Mouse (Mus musculus): Measurements from ENCODE around the gene Tmcc3.

Tmcc3 gene

DNA sequence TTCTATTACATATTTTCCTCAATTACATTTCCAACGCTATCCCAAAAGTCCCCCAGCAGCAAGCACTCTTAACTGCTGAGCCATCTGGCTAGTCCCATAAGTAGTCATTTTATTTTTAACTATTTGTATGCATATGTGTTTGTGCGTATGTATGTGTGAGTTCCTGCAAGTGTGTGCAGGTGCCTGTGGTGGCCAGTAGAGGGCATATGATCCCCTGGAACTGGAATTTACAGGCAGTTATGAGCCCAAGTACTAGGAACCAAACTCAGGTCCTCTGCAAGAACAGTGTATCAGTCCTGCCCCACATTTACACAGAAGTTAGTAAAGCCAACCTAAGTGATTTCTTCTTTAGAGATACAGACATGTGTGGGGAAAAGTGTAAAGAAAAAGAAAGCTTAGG, 68.3 kb downstream of the Tmcc3 start:
- no peak for TF ChIP-seq GATA4 (IDR thresholded peaks at IDR 0.05; ENCODE audit: insufficient replicate concordance, low read length)

DNA sequence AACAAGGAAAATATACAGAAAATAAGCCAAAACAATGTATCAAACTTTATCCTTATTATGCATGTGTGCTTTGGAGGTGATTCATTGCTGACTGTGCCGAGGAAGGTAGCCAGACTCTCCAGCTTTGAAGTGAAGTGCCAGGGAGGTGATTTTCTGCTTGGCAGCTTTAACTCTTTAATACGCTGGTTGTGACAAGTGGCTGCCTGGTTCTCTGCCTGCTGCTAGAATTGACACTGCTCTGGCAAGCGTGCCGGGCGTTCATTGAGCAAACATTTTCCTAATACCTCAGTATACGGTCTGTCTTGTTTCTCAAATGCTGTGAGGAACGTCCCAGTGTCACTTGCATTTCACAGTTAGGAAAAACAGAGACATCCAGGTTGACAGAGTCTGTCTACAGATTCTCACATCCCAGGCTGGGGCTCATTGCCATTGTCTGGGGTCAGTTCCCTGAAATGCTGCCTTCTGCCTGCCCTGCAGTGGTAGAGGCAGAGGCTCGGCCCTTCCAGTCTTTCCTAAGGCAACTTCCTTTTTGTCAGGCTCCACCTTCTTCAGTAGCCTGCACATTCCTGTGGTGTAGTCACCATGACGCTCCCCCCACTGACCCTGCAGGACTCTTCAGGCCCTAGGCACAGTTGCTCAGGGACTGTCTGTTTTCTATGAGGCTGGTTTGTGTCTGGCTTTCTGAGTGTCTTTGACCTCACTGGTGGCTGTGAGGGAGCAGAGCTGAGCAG, 69.1 kb downstream of the Tmcc3 start:
- TF ChIP-seq GATA4 (IDR thresholded peaks at IDR 0.05; ENCODE audit: insufficient replicate concordance, low read length), result no peak

GRCm38 (mm10) chr10:94381393-94381740, 69.6 kb downstream of the Tmcc3 start:
- no peak for TF ChIP-seq GATA4 (IDR thresholded peaks at IDR 0.05; ENCODE audit: insufficient replicate concordance, low read length)

DNA sequence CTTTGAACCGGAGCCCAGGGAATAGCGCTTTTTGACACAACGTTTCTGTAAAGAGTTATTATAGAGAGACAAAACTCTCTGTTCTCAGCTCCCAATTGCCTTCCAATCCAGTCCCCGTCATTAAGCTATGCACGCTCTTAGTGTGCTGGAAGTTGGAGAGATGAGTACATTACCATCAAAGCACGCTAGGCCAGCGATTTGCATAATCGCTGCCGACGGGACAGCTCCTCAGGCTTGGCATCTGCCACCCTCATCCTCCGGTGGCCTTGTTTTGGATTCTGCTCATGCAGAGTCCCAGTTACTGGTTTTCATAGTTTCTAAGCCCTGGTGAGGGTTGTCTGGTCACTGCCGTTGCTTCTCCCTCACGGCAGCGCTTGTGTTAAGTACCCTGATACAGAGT, 70.9 kb downstream of the Tmcc3 start:
- TF ChIP-seq GATA4 (IDR thresholded peaks at IDR 0.05; ENCODE audit: insufficient replicate concordance, low read length), result no peak

DNA sequence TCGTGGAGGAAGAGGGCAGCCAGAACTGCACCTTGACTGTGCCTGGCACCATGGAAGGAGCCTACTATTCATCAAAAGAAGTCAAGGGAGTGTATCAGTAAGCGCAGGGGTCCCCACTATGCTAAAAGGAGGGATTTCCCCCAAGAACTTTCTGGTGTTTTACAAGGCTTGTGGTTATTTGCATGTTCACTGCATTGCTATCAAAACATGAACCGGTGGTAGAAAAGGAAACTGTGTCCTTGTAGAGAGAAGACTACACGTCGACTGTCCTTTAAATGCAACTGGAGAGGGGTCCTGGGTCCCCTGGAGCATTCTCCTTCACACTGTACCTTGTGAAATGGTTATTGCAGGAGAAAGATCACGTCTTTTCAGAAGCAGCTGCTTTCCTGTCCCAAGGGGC, 71.8 kb downstream of the Tmcc3 start:
- no peak for TF ChIP-seq GATA4 (IDR thresholded peaks at IDR 0.05; ENCODE audit: insufficient replicate concordance, low read length)

GRCm38 (mm10) chr10:94389219-94389618, 77.5 kb downstream of the Tmcc3 start:
- no peak for TF ChIP-seq GATA4 (IDR thresholded peaks at IDR 0.05; ENCODE audit: insufficient replicate concordance, low read length)

GRCm38 (mm10) chr10:94391049-94391448, 79.3 kb downstream of the Tmcc3 start:
- no peak for TF ChIP-seq GATA4 (IDR thresholded peaks at IDR 0.05; ENCODE audit: insufficient replicate concordance, low read length)

- TF ChIP-seq GATA4 (IDR thresholded peaks at IDR 0.05; ENCODE audit: insufficient replicate concordance, low read length), result no peak
These were observed 82.5 kb downstream of the Tmcc3 start for GRCm38 (mm10) chr10:94394286-94394685.

GRCm38 (mm10) chr10:94397833-94398596, 86.3 kb downstream of the Tmcc3 start:
- TF ChIP-seq GATA4 (IDR thresholded peaks at IDR 0.05; ENCODE audit: insufficient replicate concordance, low read length), result no peak

GRCm38 (mm10) chr10:94400895-94401294, 89.1 kb downstream of the Tmcc3 start:
- no peak for TF ChIP-seq GATA4 (IDR thresholded peaks at IDR 0.05; ENCODE audit: insufficient replicate concordance, low read length)

GRCm38 (mm10) chr10:94405456-94405855, 93.7 kb downstream of the Tmcc3 start:
- TF ChIP-seq GATA4 (IDR thresholded peaks at IDR 0.05; ENCODE audit: insufficient replicate concordance, low read length), result peak; percentile 61; the same call in 1 of the 2 replicates

- no peak for TF ChIP-seq GATA4 (IDR thresholded peaks at IDR 0.05; ENCODE audit: insufficient replicate concordance, low read length)
These were observed 95.1 kb downstream of the Tmcc3 start for GRCm38 (mm10) chr10:94406821-94407220.

GRCm38 (mm10) chr10:94408356-94409146, 96.8 kb downstream of the Tmcc3 start:
- no peak for TF ChIP-seq GATA4 (IDR thresholded peaks at IDR 0.05; ENCODE audit: insufficient replicate concordance, low read length)

DNA sequence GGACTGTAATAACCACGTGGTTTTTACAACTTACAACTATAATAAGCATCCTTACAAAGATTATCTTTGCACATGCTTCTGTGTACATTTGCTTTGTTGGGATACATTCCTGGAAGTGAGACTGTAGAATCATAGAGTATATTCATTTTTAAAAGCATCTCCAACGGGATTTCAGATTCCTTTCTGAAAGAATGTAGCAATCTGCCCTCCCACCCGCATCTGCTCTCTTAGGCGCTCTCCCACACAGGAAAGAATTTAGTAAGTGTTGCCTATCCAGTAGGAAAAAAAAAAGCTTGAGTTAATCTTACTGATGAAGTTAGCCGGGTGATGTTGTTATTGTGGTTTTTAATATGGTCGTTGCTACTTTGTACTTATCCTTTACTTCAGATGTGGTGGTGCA, 97.9 kb downstream of the Tmcc3 start:
- TF ChIP-seq GATA4 (IDR thresholded peaks at IDR 0.05; ENCODE audit: insufficient replicate concordance, low read length), result no peak

GRCm38 (mm10) chr10:94411594-94411993, 99.8 kb downstream of the Tmcc3 start:
- no peak for TF ChIP-seq GATA4 (IDR thresholded peaks at IDR 0.05; ENCODE audit: insufficient replicate concordance, low read length)
